Mouse (Mus musculus) cerebellum, adult 2 months (tissue): ENCODE data around the gene Rarg.

Experiments used
- CTCF ChIP-seq: fragments of 200-500 bp; IDR thresholded peaks from 2 replicates; pipeline ENCODE4 v1.5.1; 2011; ENCODE audit warnings: low read depth, mild to moderate bottlenecking, control low read depth, low read length, moderate library complexity, borderline replicate concordance; ENCODE audit not compliant: insufficient read depth
- POLR2A ChIP-seq: fragments of 200-500 bp; IDR thresholded peaks from 2 replicates; pipeline ENCODE4 v1.6.1; 2011; ENCODE audit warnings: low read length, control low read depth, borderline replicate concordance; ENCODE audit not compliant: insufficient read depth

- no peak for TF ChIP-seq CTCF
- TF ChIP-seq POLR2A: no peak
Measured at GRCm38 (mm10) chr15:102238543-102239259, 18.6 kb downstream of the Rarg start.
